Mouse (Mus musculus) heart, embryonic 14.5 days (tissue): ENCODE measurements around the gene Lrrc74a. TPM values are rescaled to one million over a fixed set of nuclear protein-coding genes. Genes with fewer than 3 reads are reported as not detected.

Experiments used
- polyA plus RNA-seq: library from polyadenylated mRNA; unstranded; fragments of >200 nt; fragmentation: Nextera tagmentation; extraction: Ambion mirVana; gene quantifications from 2 replicates; pipeline ENCODE4 v1.2.1, GENCODE M21; 2014

Gene Lrrc74a
- polyA plus RNA-seq, 1 experiment from 2014 or later = not detected

Other genes starting within 250 kb of the Lrrc74a start
- 10.7 and 11.0 TPM in 2 replicates for gene Vash1, start 55.7 kb upstream of the Lrrc74a start, polyA plus RNA-seq
- 8.4 and 9.6 TPM in 2 replicates for gene Angel1, start 7.9 kb upstream of the Lrrc74a start, polyA plus RNA-seq
- 32.8 and 36.1 TPM in 2 replicates for gene Irf2bpl, start 150.4 kb downstream of the Lrrc74a start, polyA plus RNA-seq
- 26.6 and 27.1 TPM in 2 replicates for gene Cipc, start 212.7 kb downstream of the Lrrc74a start, polyA plus RNA-seq